Mouse (Mus musculus): ENCODE data around the gene Pafah1b3. TPM values are rescaled to one million over a fixed set of nuclear protein-coding genes. Genes with fewer than 3 reads are reported as not detected.

Gene Pafah1b3
- total RNA-seq, 4 experiments from 2014 or later, result 25.2 to 28.9 (median 27.9) TPM

Other genes with a start within 250 kb of the Pafah1b3 start
- gene Grik5, start 225.6 kb downstream of the Pafah1b3 start, total RNA-seq (2022), result 100 to 1,000 TPM; 206 to 235 (median 220) TPM
- 10 to 100 TPM; 28.0 to 31.0 (median 29.6) TPM for gene Zfp574, start 225.4 kb downstream of the Pafah1b3 start, total RNA-seq (2022)
- 10 to 100 TPM in 3 of 4 experiments, 1 to 10 TPM in 1; 8.9 to 14.3 (median 11.7) TPM for gene Pou2f2, start 118.3 kb downstream of the Pafah1b3 start, total RNA-seq (2022)
- 10 to 100 TPM; 22.0 to 28.9 (median 26.5) TPM for gene Dedd2, start 77.4 kb downstream of the Pafah1b3 start, total RNA-seq (2022)
- gene Zfp526, start 76.6 kb downstream of the Pafah1b3 start, total RNA-seq (2022), result 10 to 100 TPM; 11.2 to 12.5 (median 11.7) TPM
- 100 to 1,000 TPM; 198 to 216 (median 204) TPM for gene Gsk3a, start 60.1 kb downstream of the Pafah1b3 start, total RNA-seq (2022)
- gene Erf, start 47.2 kb downstream of the Pafah1b3 start, total RNA-seq (2022), result 10 to 100 TPM; 39.0 to 61.0 (median 49.4) TPM
- 100 to 1,000 TPM; 196 to 252 (median 228) TPM for gene Cic, start 30.3 kb downstream of the Pafah1b3 start, total RNA-seq (2022)
- gene Prr19, start 3.4 kb upstream of the Pafah1b3 start, total RNA-seq (2022), result under 1 TPM in 1 of 4 experiments, not detected in 3; 0.25 TPM
- 10 to 100 TPM; 28.7 to 36.7 (median 33.4) TPM for gene Tmem145, start 8.1 kb upstream of the Pafah1b3 start, total RNA-seq (2022)
- gene Megf8, start 19.2 kb upstream of the Pafah1b3 start, total RNA-seq (2022), result 100 to 1,000 TPM in 2 of 4 experiments, 10 to 100 TPM in 2; 90.3 to 107 (median 97.0) TPM
- gene Cnfn, start 71.7 kb upstream of the Pafah1b3 start, total RNA-seq (2022), result under 1 TPM in 1 of 4 experiments, not detected in 3; 0.73 TPM
- 10 to 100 TPM in 1 of 4 experiments, 1 to 10 TPM in 3; 7.1 to 10.3 (median 9.0) TPM for gene Lipe, start 100.7 kb upstream of the Pafah1b3 start, total RNA-seq (2022)
- not detected for gene Cxcl17, start 114.9 kb upstream of the Pafah1b3 start, total RNA-seq (2022)
- gene Ceacam1, start 179.6 kb upstream of the Pafah1b3 start, total RNA-seq (2022), result 1 to 10 TPM; 2.3 to 5.1 (median 2.8) TPM
- gene Ceacam2, start 241.9 kb upstream of the Pafah1b3 start, total RNA-seq (2022), result 1 to 10 TPM in 1 of 4 experiments, under 1 TPM in 3; 0.27 to 1.1 (median 0.37) TPM

All from layer of hippocampus, adult 8-10 months (tissue).